Mouse (Mus musculus) liver, postnatal 0 days (tissue): ENCODE measurements around the gene Cep152. TPM values are rescaled to one million over a fixed set of nuclear protein-coding genes. Genes with fewer than 3 reads are reported as not detected.
A peak's percentile ranks its signal among the peaks of the same experiment; 100 is the strongest.

Source experiments
- ATAC-seq: fragments of 200-750 bp; cut with Nextera tagmentation; 2 replicates; pipeline ENCODE4 v1.8.0; 2017; ENCODE audit warnings: mild to moderate bottlenecking, moderate library complexity
- DNase-seq: peaks from one replicate; pipeline ENCODE4 v3.0.0-alpha.2; 2016
- H3K27ac ChIP-seq: fragments of 300-500 bp; sonication (generic); 2 replicates; pipeline ENCODE4 v1.5.1; 2014; ENCODE audit warnings: antibody characterized with exemption, moderate library complexity, mild to moderate bottlenecking, low read depth
- H3K27me3 ChIP-seq: fragments of 300-500 bp; sonication (generic); 2 replicates; pipeline ENCODE4 v1.6.1; 2014; ENCODE audit warnings: low read length, control low read depth, mixed read lengths; ENCODE audit not compliant: insufficient read depth
- H3K36me3 ChIP-seq: fragments of 300-500 bp; sonication (generic); replicated peaks from 2 replicates; pipeline ENCODE4 v1.6.1; 2014; ENCODE audit warnings: mild to moderate bottlenecking, control low read depth, low read length, moderate library complexity, mixed read lengths; ENCODE audit not compliant: insufficient read depth
- H3K4me1 ChIP-seq: fragments of 300-500 bp; sonication (generic); 2 replicates; pipeline ENCODE4 v1.6.1; 2014; ENCODE audit warnings: antibody characterized with exemption, mild to moderate bottlenecking, control low read depth; ENCODE audit not compliant: insufficient read depth
- H3K4me2 ChIP-seq: fragments of 300-500 bp; sonication (generic); 2 replicates; pipeline ENCODE4 v1.6.1; 2014; ENCODE audit warnings: low read depth, mild to moderate bottlenecking, low read length, moderate library complexity, mixed read lengths
- H3K4me3 ChIP-seq: fragments of 300-500 bp; sonication (generic); 2 replicates; pipeline ENCODE4 v1.5.1; 2014; ENCODE audit warnings: low read depth, low read length
- H3K9ac ChIP-seq: fragments of 300-500 bp; sonication (generic); replicated peaks from 2 replicates; pipeline ENCODE4 v1.6.1; 2014; ENCODE audit warnings: mild to moderate bottlenecking, moderate library complexity
- H3K9me3 ChIP-seq: fragments of 300-500 bp; sonication (generic); 2 replicates; pipeline ENCODE4 v1.6.1; 2016; ENCODE audit warnings: mild to moderate bottlenecking, control low read depth, low read length, mixed read lengths
- CTCF ChIP-seq: sonication (generic); IDR thresholded peaks from 2 replicates; pipeline ENCODE4 v1.5.1; 2016; ENCODE audit warnings: antibody characterized with exemption, low read depth
- EP300 ChIP-seq: IDR thresholded peaks from 2 replicates; pipeline ENCODE4 v1.6.1; 2016; ENCODE audit warnings: antibody characterized with exemption, low read depth, mild to moderate bottlenecking
- WGBS: fragments of 180-500 bp; shearing (Covaris S2); extraction: QIAGEN DNeasy Blood & Tissue Kit; methylation state at CpG from one replicate; pipeline ENCODE4 v1.1.7; 2014; ENCODE audit not compliant: insufficient replicate concordance; 5-methylcytosine and 5-hydroxymethylcytosine counted together
- polyA plus RNA-seq: library from polyadenylated mRNA; unstranded; fragments of >200 nt; fragmentation: Nextera tagmentation; extraction: Ambion mirVana; gene quantifications from 2 replicates; pipeline ENCODE4 v1.2.1, GENCODE M21; 2015

Cep152 gene
- polyA plus RNA-seq, 1 experiment from 2014 or later, result 2.4 TPM

- WGBS, result 84% methylated on average over 19 of the region's 19 CpGs
- Histone ChIP-seq H3K4me1 (no peaks in the 10 kb centered on the region), H3K4me3 (no peak overlapping the region), H3K36me3 (peaks cover 9% of the 10 kb centered on the region), H3K9ac (no peak overlapping the region), H3K27ac (no peak overlapping the region), H3K27me3 (no peaks in the 10 kb centered on the region), H3K9me3 (no peaks in the 10 kb centered on the region), H3K4me2 (no peak overlapping the region)
- DNase-seq, result no peak
- no peak for TF ChIP-seq CTCF
- ATAC-seq, result no peak
These were observed 66.0 kb downstream of the Cep152 start for GRCm38 (mm10) chr2:125558634-125559589.

- Histone ChIP-seq H3K4me3 (no peak overlapping the region), H3K9ac (no peak overlapping the region), H3K4me1 (no peaks in the 10 kb centered on the region), H3K36me3 (no peaks in the 10 kb centered on the region), H3K27me3 (no peaks in the 10 kb centered on the region), H3K27ac (no peak overlapping the region), H3K9me3 (no peaks in the 10 kb centered on the region), H3K4me2 (no peak overlapping the region)
- TF ChIP-seq CTCF, result peak; percentile 43
- TF ChIP-seq EP300, result no peak
- DNase-seq, result no peak
- WGBS, result 74% methylated on average over 6 of the region's 6 CpGs
- no peak for ATAC-seq
These were observed 69.1 kb downstream of the Cep152 start for GRCm38 (mm10) chr2:125555830-125556229.

- TF ChIP-seq EP300 (no peak), CTCF (no peak)
These were observed 75.9 kb downstream of the Cep152 start for GRCm38 (mm10) chr2:125548806-125549578.

GRCm38 (mm10) chr2:125544986-125545385, 79.9 kb downstream of the Cep152 start:
- Histone ChIP-seq H3K4me2 (no peak overlapping the region), H3K36me3 (no peaks in the 10 kb centered on the region), H3K4me1 (no peaks in the 10 kb centered on the region), H3K9me3 (no peaks in the 10 kb centered on the region), H3K27me3 (no peaks in the 10 kb centered on the region), H3K27ac (no peak overlapping the region), H3K4me3 (no peak overlapping the region), H3K9ac (no peak overlapping the region)
- DNase-seq (no peak), ATAC-seq (no peak)
- WGBS, result 77% methylated on average over 3 of the region's 3 CpGs
- TF ChIP-seq EP300, result no peak
- no peak for TF ChIP-seq CTCF

More at GRCm38 (mm10) chr2:125548806-125549578, 75.9 kb downstream of the Cep152 start:
- H3K36me3 ChIP-seq, result no peaks in the 10 kb centered on the region
- H3K4me3 ChIP-seq, result no peak overlapping the region
- no peaks in the 10 kb centered on the region for H3K27me3 ChIP-seq
- H3K9me3 ChIP-seq, result no peaks in the 10 kb centered on the region
- WGBS, result 77% methylated on average over 1 of the region's 1 CpGs
- no peak overlapping the region for H3K9ac ChIP-seq
- no peak overlapping the region for H3K27ac ChIP-seq
- no peak for ATAC-seq
- no peak overlapping the region for H3K4me2 ChIP-seq
- H3K4me1 ChIP-seq, result no peaks in the 10 kb centered on the region
- no peak for DNase-seq

- H3K4me2 ChIP-seq, result no peak overlapping the region
- H3K27ac ChIP-seq, result no peak overlapping the region
- no peaks in the 10 kb centered on the region for H3K4me1 ChIP-seq
- TF ChIP-seq CTCF (no peak), EP300 (no peak)
- no peaks in the 10 kb centered on the region for H3K36me3 ChIP-seq
- H3K9me3 ChIP-seq, result no peaks in the 10 kb centered on the region
- H3K9ac ChIP-seq, result no peak overlapping the region
- 39% methylated on average over 1 of the region's 1 CpGs for WGBS
- no peak for DNase-seq
- no peaks in the 10 kb centered on the region for H3K27me3 ChIP-seq
- ATAC-seq, result no peak
- no peak overlapping the region for H3K4me3 ChIP-seq
These were observed 81.3 kb downstream of the Cep152 start for GRCm38 (mm10) chr2:125543646-125544045.

GRCm38 (mm10) chr2:125541451-125541850, 83.5 kb downstream of the Cep152 start:
- Histone ChIP-seq H3K36me3 (no peaks in the 10 kb centered on the region), H3K4me3 (no peak overlapping the region), H3K9me3 (no peaks in the 10 kb centered on the region), H3K27me3 (no peaks in the 10 kb centered on the region), H3K4me2 (no peak overlapping the region), H3K27ac (no peak overlapping the region), H3K4me1 (no peaks in the 10 kb centered on the region), H3K9ac (no peak overlapping the region)
- ATAC-seq, result no peak
- no peak for TF ChIP-seq CTCF
- no peak for TF ChIP-seq EP300
- no peak for DNase-seq
- WGBS, result 61% methylated on average over 7 of the region's 7 CpGs
